Mouse (Mus musculus) lung, adult 2 months (tissue): Measurements from ENCODE around the gene Hdac5.

Experiments used
- CTCF ChIP-seq: fragments of 200-500 bp; IDR thresholded peaks from 2 replicates; pipeline ENCODE4 v1.5.1; 2011; ENCODE audit warnings: mild to moderate bottlenecking, low read length, control low read depth; ENCODE audit not compliant: insufficient read depth
- POLR2A ChIP-seq: fragments of 200-500 bp; IDR thresholded peaks from 2 replicates; pipeline ENCODE4 v1.6.1; 2011; ENCODE audit warnings: low read depth, mild to moderate bottlenecking, control low read depth, low read length, borderline replicate concordance; ENCODE audit errors: extremely low read depth

DNA sequence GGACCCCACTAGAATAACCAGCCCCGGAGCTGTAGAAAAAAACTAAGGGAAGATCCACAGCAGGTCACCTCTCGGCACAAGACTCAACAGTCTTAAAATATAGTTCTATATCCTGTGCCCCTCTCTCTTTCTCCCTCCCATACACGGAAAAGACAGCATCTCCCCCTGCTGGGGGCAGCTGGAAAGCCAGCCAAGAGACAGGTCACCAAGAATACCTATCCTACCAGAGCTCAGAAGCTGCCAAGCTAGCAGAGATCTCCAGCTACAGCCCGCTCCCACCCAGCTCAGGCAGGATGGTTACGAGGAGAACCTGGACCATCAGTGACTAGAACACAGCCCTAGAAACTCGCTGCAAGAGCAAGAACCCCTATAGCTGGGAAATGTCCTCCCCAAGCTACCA, 6.8 kb downstream of the Hdac5 start:
- peak; percentile 63; the same call in 1 of the 2 replicates for TF ChIP-seq CTCF
- no peak for TF ChIP-seq POLR2A
